Mouse (Mus musculus) embryo, embryonic 11 days (tissue): ENCODE data around the gene Fgd6.

Experiments
- DNase-seq: peaks from one replicate; pipeline ENCODE4 v3.0.0-alpha.2; 2015

Gene Fgd6

DNA sequence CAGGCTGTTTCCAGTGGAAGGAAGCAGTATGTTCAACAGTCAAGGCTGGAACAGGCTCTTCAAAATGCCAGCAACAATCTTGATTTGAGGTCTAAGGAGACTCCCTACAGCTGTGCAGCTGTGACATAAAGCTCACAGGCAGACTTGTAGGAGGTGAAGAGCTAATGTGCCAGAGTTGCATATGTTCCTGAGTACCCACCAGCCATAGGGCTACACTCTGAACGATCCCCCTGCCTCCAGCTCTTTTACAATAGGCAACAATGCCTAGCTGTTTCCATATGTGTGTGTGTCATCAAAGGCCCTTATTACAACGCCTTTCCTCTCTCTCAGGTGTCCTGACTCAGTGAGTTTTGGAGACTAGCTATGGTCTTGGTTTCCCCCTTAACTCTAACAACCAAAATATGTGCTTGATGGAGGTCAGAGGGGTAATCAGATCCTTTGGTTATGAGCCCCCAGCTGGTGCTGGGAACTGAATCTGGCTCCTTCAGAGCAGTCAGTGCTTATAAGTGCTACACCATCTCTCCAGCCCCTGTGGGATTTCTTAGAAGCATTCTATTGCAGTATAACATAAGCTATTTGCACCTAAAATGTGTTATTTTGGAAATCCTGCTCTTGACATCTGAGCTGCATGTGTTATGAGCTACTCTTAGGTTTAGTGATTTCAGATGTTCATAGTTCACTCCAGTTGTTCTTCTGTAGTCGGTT is 104.6 kb downstream of the Fgd6 start:
- no peak for DNase-seq

DNA sequence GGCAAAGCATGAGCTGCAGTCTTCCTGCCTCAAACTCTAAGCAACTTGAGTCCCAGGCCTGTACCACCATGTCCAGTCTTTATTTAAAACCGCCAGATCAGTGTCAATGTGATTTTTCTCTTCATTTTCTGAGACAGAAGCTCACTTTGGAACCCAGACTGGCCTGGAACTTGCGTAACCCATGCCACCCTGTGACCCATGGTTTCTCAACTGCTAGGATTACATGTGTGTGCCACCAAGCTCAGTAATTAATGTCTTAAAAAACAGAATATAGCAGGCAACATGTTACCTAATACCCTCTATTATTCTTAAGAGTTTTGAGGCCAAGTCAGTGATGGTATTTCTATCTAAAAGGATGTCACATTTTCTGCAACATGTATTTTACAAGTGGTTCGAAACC is 106.6 kb downstream of the Fgd6 start:
- no peak for DNase-seq

DNA sequence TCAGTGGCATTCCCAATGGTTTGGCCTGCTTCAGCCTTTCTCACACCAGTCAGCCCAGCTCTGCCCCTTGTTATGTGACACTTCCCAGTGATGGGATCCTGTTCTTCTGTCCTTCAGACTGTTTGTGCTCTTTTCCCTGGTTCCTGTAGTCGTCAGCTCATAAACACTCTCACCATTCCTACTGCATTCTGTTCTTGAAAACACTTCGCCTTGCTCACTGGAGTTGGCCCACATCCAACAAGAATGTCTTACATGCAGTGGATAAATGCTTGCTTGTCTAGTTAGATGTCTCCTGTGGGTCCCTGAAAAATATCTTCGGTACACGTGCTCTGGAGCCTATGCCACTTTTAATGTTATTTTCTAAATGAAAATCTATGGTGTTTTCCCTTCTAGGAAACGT is 108.8 kb downstream of the Fgd6 start:
- no peak for DNase-seq

DNA sequence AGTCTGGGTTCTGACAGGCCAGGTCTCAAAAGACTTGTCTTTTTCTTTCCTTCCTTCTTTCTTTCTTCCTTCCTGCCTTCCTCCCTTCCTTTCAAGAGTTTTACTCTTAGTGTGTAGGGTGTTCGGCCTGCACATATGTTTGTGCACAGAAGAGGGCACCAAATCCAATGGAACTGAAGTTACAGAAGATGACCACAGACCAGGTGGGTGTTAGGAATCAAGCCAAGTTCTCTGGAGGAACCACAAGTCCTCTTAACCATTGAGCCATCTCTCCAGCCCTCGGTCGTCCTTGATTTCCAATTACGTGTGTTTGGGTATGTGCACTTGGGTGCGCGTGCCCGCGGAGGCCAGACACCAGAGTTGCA is 111.6 kb downstream of the Fgd6 start:
- no peak for DNase-seq

DNA sequence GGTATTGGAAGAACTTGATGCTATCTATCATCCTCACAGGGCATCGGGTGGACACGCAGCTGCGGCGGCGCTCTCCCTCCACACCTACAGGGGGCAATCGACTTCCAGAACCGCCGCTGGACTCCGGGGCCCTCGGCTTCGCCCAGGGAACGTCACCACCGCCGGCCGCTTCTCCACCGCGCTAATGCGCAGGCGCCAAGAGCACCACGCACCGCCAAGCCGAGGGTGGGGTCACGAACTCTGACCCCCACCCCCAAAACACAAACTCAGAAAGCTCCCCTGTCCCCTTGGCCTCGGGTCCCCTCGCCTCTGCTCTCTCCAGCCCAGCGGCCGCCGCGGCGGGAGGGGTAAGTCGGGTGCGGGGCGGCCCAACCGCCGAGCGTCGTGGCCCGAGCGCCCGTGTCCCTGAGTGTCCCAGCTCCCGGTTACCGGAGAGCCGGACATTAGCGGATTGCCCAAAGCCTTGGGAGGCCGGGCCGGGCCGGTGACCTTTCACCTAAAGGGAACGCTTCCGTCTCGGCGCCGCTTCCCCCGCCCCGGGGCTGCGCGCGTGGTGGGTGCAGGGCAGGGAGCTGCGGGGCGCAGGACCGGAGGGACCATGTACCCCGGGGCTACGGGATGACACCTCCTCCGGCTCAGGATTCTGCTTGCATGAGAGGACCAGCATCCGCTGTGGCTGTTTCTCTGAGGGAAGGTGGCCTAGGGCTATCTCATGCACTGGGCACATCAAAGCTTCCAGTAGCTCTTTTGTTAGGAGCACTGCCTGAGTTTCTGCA is 112.1 kb downstream of the Fgd6 start, which contains the start of gene Nr2c1:
Gene Nr2c1 (plus strand): TSS at position 268 of the 776 bp plus-strand sequence.
- peak; percentile 93 for DNase-seq

DNA sequence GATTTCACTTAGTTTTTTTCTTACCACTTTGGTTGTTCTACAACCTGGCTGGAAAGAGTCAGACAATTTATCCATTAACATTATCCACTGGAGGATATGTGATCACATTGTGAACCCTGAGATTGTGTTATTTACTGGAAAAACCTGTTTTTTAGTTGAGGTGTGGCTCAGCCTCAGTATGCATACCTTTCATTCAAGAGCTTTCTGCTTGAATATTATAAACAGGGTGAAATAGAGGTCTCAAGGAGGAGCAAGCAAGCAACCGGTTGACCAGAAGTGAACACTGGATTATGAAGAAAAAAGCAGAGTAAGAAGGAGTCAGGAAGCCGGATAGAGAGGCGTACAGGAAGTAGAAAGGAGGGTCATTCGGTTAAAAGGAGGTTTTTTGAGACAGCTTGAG is 115.7 kb downstream of the Fgd6 start:
- DNase-seq: no peak

DNA sequence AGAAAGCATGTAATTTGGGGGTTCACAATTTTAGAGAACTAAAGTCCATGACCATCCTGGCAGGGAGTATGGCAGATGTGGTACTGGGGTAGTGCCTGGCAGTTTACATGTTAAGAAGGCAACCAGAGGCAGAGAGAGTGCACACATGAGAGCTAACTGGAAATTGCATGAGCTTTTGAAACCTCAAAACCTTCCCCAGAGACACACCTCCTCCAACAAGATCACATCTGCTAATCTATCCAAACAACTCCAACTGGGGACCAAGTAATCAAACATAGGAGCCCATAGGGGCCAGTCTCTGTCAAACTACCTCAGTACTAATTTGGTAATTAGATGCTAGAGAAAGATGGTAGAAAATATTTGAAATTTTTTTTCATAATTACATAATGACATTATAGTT is 118.0 kb downstream of the Fgd6 start:
- DNase-seq: no peak

DNA sequence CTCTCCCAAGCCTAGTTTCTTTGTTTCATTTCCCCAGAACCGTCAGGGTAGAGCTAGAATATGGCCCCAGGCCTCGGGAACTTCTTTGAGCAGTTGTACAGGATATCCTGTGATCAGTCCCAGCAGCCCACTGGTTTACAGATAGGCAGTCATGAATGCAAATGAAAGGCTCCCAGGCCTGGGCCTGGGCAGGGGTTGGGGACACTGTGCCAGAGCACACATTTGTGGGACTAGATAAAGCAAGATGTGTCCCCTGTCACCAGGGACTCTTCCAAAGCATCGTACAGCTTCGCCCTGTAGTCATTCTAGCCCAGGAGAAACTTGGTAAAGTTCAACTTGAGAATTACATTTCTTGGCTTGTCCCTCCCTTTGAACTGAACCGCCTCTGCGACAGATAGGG is 123.2 kb downstream of the Fgd6 start:
- DNase-seq: no peak

DNA sequence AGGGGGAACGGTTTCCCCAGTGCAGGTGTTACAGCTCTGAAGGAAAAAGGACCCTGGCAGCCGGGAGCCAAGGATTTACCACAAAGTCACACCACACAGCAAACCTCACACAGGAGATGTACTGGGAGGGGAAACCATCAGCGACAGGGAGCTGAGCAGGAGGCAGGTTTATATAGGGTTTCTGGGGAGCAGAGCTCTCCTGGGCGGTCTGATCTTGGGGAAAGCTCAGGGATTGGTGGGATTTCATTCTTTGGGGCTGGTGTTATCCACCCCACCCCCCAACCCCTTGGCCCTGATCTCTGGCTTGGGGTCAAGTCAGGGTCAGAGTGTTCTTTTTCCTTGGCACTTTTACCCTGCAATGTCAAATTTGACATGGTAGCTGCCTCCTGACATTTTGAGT is 123.6 kb downstream of the Fgd6 start:
- DNase-seq: no peak

DNA sequence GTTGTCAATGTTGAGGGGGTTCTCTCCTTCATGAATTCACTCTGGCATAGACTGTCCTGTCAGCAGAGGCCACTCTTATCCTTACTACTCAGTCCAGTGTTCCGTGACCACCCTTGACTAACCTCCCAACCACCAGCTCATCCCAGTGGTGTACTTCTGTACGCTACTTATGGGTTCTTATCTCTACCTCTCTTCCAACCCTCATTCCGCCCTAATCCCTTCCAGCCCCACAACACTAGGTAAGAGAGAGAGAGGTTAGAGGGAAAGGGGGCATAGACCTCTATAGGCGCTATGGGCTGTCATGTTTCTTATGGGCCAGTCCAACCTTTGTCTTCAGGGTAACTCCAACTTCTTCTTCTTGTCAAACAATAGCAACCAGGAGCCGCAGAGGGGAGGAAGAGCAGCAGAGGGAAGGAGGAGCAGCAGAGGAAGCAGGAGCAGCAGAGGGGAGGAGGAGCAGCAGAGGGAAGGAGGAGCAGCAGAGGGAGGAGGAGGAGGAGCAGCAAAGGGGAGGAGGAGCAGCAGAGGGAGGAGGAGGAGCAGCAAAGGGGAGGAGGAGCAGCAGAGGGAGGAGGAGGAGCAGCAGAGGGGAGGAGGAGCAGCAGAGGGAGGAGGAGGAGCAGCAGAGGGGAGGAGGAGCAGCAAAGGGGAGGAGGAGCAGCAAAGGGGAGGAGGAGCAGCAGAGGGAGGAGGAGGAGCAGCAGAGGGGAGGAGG is 125.4 kb downstream of the Fgd6 start:
- no peak for DNase-seq

DNA sequence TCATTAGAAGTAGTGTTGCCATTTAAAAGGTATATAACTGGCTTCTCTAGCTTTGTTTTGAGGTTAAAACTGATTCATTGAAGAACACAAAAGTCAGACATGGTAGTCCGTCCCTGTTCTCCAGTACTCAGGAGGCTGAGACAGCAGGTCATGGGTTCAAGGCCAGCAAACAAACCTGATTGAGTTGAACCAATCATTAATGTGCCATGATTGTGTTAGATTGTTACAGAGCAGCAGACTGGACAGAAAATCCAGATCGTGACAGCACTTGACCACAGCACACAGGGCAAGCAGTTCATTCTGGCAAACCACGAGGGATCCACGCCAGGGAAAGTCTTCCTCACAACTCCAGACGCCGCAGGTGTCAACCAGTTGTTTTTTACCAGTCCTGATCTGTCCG is 126.2 kb downstream of the Fgd6 start:
- no peak for DNase-seq

DNA sequence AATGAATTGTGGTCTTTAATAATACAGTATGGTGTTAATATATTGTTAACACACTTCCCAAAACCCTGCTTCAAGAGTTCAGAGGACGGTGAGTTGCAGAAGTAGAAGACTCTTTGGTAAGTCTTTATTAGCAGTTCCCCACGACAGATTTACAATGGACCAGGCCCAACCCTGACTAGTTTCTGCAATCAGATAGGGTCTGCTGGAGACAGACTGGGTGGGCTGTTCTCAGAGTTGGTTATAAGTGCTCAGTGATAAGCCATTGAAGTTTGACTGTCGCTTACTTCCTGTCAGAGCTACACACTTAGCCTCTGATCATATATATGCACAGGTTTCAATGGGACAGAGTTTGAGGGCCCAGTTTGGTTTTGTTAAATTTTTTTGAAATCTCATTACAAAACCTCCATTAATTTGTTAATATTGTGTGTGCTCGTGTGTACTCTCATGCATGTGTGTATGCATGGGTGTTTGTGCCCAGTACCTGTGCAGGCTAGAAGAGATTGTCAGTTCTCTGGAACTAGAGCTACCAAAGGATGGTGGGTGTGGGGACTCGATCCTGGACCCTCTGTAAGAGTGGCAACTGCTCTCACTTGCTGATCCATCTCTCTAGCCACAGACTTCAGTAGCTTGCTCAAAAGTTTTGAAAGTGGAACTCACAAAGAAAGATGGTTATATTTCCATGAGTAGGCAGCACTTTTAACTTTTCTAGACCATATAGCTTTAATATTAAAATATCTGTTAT is 128.5 kb downstream of the Fgd6 start:
- no peak for DNase-seq

DNA sequence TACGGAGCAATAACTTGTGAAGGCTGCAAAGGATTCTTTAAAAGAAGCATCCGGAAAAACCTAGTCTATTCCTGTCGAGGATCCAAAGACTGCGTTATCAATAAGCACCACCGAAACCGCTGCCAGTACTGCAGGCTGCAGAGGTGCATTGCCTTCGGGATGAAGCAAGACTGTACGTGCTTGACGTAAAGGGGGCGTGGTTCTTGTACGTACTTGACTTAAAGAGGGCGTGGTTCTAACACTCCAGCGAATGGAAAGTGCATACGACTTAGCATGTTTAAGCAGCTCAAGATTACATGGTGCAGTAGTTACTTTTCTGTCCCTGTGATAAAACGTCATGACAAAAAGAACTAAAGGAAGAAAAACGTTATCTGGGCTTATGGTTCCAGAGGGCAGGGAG is 129.6 kb downstream of the Fgd6 start:
- DNase-seq: no peak

DNA sequence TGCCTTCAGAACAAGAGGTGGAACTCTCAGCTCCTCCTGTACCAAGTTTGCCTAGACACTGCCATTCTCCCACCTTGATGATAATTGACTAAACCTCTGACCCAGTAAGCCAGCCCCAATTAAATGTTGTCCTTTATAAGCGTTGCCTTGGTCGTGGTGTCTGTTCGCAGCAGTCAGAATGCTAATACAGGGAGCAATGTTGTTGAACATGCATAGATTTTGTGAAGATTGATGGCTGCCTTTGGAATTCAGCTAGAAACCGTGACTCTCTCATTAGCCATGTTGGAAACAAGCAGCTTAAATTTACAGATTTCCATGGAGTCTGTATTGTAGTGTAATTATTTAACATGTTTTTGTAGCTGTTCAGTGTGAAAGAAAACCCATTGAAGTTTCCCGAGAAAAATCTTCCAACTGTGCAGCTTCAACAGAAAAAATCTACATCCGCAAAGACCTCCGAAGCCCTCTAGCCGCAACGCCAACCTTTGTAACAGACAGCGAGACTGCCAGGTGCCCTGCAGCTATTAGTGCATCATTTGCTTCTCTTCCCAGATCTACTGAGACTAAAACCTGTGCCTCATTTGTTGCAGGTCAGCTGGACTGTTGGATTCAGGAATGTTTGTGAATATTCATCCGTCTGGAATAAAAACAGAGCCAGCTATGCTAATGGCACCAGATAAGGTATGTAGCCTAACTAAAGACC is 131.4 kb downstream of the Fgd6 start:
- DNase-seq: no peak

DNA sequence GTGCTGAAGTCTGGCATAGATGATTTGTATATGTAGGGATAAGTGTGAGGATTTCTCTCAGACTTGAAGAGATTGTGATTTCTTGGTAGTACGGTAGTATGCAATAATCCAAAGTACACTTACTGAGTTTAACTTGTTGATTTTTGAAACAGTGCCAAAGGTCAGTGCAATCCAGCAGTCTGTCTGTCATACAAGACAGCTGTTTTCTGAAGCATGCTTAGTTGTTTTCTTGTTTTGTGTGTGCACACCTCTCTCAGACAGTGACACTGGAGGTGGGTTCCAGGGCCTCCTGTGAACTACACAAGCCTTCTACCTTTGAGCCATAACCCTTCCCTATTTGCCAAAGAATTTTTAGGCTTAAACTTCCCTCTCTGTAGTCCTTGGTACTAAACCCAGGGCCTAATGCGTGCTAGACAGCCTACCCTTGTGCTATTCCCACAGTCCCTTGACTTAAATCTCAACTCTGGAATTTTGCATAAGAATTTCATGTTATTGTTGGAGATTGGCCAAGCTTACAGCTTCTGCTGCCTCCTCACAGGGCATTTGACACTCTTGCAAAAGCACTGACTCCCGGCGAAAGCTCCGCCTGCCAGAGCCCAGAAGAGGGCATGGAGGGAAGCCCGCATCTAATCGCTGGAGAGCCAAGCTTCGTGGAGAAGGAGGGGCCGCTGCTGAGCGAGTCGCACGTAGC is 135.8 kb downstream of the Fgd6 start:
- peak; percentile 23 for DNase-seq

DNA sequence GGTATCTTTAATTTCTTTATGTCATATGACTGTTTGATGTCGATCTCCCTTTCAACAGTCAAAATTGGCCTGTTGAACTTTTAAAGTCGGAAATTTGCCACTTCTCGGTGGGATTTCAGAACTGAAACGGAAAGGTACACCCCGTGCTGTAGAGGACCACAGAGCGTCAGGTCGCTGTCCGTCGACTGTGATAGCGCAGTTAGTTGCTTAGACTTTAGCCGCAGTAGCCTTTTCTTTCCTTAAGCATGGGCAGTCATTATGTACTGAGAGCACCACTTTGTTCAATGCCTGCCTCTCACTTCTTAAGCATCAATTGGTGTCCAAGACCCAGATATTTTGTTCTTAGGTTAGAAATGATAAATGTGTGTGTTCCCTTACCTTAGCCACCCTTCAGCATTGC is 136.3 kb downstream of the Fgd6 start:
- DNase-seq: no peak

DNA sequence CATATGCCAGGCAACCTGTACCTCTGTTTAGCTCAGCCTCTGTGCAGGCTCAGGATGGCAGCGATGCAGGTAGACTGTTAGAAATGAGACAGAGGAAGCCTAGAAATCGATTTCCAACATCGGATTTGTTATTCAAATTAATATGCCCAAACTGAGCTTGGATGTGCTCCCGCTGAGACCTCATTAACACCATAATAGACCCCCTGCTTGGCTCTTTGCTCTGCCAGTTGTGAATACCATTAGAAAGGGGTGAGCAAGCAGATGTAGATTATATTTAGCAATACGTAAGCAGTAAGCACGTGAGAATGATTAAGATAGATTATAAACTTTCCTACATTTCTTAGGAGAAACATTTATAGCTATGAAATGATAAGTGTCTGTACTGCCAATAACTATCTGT is 136.9 kb downstream of the Fgd6 start:
- DNase-seq: no peak

DNA sequence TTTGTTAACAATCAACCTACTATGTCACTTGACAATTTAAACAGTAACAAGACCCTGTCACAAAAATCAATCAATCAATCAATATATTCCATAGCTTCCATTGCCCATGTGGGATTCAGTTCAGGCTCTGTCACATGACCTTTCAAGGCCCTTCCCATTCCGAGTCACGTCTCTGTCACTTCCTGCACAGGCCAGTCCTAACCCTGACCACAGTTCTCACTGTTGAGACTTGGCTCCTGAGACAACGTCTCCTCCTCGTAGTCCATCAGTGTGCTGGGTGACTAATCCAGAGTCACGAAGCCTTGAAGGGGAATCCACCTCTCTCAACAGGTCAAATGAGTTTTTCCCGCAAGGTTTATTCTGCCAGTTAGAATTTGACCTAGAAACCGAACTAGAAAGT is 138.9 kb downstream of the Fgd6 start:
- no peak for DNase-seq

DNA sequence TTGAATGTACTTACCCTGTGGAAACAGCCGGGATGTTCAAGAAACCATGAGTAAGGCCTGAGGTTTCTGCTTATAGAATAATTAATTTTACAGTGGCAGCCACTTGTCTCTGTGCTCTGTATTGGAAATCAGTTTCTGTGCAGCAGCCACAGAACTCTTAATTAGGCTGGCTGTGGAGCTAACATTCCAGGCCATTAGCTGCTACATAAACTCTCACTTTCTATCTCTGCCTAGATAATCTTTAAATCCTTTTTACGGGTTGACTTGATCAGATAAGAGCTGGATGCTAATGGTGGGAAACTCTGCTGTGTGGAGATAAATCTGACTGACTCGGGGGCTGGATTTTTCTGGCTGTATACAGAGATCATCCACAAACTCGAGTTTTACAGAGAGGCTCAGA is 147.4 kb downstream of the Fgd6 start:
- no peak for DNase-seq
